Mouse (Mus musculus): ENCODE data around the gene Olfr1329. TPM values are rescaled to one million over a fixed set of nuclear protein-coding genes. Genes with fewer than 3 reads are reported as not detected.
"Not testable (repeated sequence)": the region's sequence is repeated elsewhere in the genome, so short reads cannot be mapped to it uniquely, and the experiment has no call there.

Olfr1329 gene
- not detected for total RNA-seq (2021)

DNA sequence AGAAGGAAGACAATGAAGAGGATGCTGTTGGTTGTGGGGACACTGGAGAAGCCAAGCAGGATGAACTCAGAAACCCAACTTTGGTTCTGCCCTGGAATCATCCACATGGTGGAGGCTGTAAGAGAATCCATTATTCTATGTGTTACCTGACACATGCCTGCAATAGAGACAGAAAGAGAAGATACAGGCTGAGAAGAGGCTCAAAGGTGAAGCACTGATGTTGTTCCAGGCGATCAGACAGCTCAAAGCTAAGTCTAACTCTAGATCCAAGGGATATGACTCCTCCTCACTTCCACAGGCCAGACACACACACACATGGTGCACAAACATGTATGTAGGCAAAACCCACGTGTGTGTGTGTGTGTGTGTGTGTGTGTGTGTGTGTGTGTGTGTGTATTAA, at the start of gene Olfr1329:
Olfr1329 (minus strand) TSS at position 101 of the 400 bp plus-strand sequence.
- intact Hi-C loops (cut with DNase I); DNase-seq (ENCODE audit: low spot score): not testable (repeated sequence)

DNA sequence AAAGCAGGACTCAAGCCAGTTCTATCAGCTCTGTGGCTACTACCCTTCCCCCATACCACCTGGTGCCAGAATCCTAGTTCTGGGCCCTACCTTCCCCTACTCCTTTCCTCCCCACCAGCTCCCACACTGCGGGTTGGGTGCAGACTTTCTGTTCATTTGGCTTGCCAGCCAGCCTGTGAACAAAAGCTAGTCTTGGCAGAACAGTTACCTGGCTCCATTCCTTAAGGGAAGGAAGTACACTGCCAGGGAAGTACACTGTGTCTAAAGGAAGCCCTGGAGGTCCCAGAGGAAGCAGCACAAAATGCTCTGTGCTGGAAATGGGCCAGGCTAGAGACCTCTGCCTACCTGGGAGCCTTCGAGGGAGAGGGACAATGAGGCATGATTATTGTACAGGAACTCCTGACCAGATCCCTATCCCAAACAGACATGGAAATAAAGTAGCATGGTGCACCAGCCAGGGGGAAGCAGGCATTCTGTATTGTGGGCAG, 43.9 kb upstream of the Olfr1329 start, which contains the start of gene Lao1:
Lao1 (plus strand) TSS at position 438 of the 488 bp plus-strand sequence.
- intact Hi-C loops (cut with DNase I) = no loop called here
- peak; percentile 42 for DNase-seq (ENCODE audit: low spot score)

DNA sequence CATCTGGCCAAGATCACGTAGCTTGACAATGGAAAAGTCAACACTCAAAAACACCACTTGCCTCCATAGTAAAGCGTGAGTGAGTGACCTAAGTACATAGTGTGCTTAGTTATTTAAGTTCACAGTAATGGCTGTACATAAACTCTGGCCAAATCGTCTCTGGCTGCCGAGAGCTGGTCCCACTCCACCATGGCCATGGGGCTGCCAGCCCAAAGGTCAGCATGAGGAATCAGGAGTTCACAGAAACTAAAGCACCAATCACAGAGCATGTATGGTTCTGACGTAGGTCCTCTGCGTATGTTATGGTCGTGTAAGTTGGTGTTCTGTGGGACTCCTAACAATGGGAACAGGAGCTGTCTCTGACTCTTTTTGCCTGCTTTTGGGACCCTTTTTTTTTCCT, 41.5 kb upstream of the Olfr1329 start:
- intact Hi-C loops (cut with DNase I) = no loop called here
- no peak for DNase-seq (ENCODE audit: low spot score)

DNA sequence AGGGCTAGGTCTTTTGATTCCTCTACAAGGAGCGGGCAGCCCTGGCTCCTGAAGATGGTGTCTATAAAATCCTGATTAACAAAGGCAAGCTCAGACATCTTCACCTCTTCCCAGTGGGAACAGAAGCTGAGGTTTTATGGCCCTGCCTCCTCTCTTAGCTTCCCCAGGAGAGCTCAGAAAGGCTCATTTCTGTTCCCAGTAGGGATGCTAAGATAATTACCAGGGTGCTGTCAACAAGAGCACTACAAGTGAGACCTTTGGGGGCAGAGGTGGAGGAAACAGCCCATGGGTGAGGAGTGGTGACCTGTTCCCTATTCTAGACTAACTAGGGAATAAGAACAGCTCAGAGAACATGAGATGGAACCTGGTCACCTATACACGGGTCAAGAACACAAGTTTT, 21.2 kb upstream of the Olfr1329 start, which contains the start of gene Olfr1328:
Olfr1328 (minus strand) TSS at position 101 of the 400 bp plus-strand sequence.
- intact Hi-C loops (cut with DNase I) = no loop called here
- no peak for DNase-seq (ENCODE audit: low spot score)

DNA sequence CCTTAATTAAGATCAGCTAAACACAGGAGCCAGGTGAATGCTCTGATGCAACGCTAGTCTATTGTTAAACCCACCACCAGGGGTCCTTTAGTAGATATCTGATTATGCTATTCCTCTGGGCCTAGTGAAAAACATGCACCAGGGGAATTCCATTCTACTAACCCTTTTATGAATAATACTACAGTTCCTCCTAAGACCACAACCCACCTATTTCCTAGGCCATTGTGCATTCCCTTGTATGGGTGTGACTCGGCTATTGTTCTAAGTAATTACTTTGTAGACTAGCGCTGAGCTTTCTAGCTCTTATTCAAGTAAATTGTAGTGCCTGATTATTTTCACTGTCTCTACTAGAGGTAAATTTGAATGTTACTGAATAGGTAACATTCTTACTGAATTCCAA, 14.1 kb upstream of the Olfr1329 start:
- intact Hi-C loops (cut with DNase I); DNase-seq (ENCODE audit: low spot score): not testable (repeated sequence)

DNA sequence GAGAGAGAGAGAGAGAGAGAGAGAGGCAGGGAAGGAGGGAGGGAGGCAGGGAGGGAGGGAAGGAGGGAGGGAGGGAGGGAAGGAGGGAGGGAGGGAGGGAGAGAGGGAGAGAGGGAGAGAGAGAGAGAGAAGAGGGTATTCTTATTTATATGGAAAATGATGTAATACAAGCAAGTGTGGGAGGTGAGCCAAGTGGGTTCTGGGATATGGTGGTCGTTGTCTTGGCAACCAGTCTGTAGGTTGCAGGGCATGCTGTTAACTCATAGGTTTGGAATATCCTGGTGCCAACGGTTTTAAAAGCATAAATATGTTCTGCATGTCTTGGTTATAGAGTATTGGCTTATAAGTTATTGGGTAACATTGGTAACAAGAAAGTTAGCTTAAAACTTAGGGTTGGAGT, 15.3 kb downstream of the Olfr1329 start:
- intact Hi-C loops (cut with DNase I) = no loop called here
- DNase-seq (ENCODE audit: low spot score) = no peak

DNA sequence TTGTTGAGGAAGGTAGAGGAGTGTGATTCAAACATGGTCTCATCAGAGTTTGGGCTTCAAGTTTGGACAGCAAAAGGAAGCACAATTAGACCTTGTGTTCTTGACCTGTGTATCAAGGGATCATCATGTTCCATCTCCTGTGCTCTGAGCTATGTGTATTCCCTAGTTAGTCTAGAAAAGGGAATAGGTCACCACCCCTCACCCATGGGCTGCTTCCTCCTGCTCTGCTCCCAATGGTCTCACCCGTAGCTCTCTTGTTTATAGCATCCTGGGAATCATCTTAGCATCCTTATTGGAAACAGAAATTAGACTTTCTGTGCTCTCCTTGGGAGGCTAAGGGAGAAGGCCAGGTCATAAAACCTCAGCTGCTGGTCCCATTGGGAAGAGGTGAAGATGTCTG, 29.0 kb downstream of the Olfr1329 start, which contains the start of gene Olfr1330:
Olfr1330 (plus strand) TSS at position 301 of the 400 bp plus-strand sequence.
- intact Hi-C loops (cut with DNase I) = no loop called here
- DNase-seq (ENCODE audit: low spot score) = no peak

DNA sequence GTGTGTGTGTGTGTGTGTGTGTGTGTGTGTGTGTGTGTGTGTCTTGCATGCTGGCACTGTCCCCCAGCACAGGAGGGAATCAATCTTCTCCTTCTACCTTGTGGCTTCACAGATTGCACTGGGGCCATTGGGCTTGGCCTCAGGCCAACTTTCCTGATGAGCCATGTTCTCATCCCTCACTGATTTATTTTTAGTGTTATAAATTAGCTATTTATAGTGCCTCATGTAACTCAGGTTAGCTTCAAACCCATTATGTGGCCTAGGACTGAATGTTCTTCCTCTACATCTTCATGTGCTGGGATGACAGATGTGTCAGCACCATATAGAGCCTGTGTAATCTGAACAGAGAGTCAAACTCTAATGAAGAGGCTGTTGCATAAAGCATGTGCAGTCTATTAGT, 49.7 kb downstream of the Olfr1329 start:
- DNase-seq (ENCODE audit: low spot score) = no peak
- intact Hi-C loops (cut with DNase I) = no loop called here

Other genes starting within 250 kb of the Olfr1329 start
- not detected for gene Olfr1342, start 224.7 kb downstream of the Olfr1329 start, total RNA-seq (2021)
- not detected for gene Olfr1341, start 213.9 kb downstream of the Olfr1329 start, total RNA-seq (2021)
- gene Olfr1340, start 197.3 kb downstream of the Olfr1329 start, total RNA-seq (2021) = not detected
- not detected for gene Olfr1339, start 185.3 kb downstream of the Olfr1329 start, total RNA-seq (2021)
- gene Olfr1338, start 158.7 kb downstream of the Olfr1329 start, total RNA-seq (2021) = not detected
- gene Olfr1337, start 134.9 kb downstream of the Olfr1329 start, total RNA-seq (2021) = not detected
- gene Olfr1335, start 107.5 kb downstream of the Olfr1329 start, total RNA-seq (2021) = not detected
- not detected for gene Olfr1333, start 81.2 kb downstream of the Olfr1329 start, total RNA-seq (2021)
- not detected for gene Olfr1331, start 52.8 kb downstream of the Olfr1329 start, total RNA-seq (2021)
- not detected for gene Olfr1330, start 28.9 kb downstream of the Olfr1329 start, total RNA-seq (2021)
- gene Olfr1328, start 21.1 kb upstream of the Olfr1329 start, total RNA-seq (2021) = not detected
- under 1 TPM; 0.18 to 0.34 TPM for gene Lao1, start 44.1 kb upstream of the Olfr1329 start, total RNA-seq (2021)
- 1 to 10 TPM; 7.3 to 8.0 TPM for gene Slc2a1, start 191.2 kb upstream of the Olfr1329 start, total RNA-seq (2021)

All from heart, postnatal 25 days (tissue).